Mouse (Mus musculus) bone marrow, adult 2 months (tissue): ENCODE measurements around the gene Ap5z1.

ENCODE experiments used
- CTCF ChIP-seq: fragments of 200-500 bp; IDR thresholded peaks from 2 replicates; pipeline ENCODE4 v1.5.1; 2011; ENCODE audit warnings: low read length, control low read depth; ENCODE audit not compliant: control insufficient read depth, insufficient read depth
- POLR2A ChIP-seq: fragments of 200-500 bp; IDR thresholded peaks from 2 replicates; pipeline ENCODE4 v1.6.1; 2011; ENCODE audit warnings: low read depth, mild to moderate bottlenecking, control low read depth, low read length, borderline replicate concordance; ENCODE audit not compliant: control insufficient read depth

GRCm38 (mm10) chr5:142500918-142501317 lies 37.2 kb downstream of the Ap5z1 start:
- TF ChIP-seq CTCF: no peak
- no peak for TF ChIP-seq POLR2A
